ENCODE assay signal across 9 mouse cellular contexts in genomic region chr5:24261098-24261497, GRCm38 (mm10).
DNase-seq lines count a peak whose midpoint lies in the region; ATAC-seq and TF ChIP-seq lines count a peak whose summit lies in the region.
"Had no signal": no experiment of that assay in that cellular context is flagged by ENCODE, and none has a peak within 500 bp of the region (broad histone marks: within the 10 kb centered on the region; RNA-seq: fewer than 3 reads in every experiment).

No protein-coding gene starts in this region.

- no peak overlapping the region for H3K27ac ChIP-seq in limb, embryonic 14.5 days (replicated peaks; ENCODE audit: low read depth, low read length)
- H3K27ac ChIP-seq: embryonic facial prominence, embryonic 13.5 days had no signal

- H3K4me2 ChIP-seq in limb, embryonic 14.5 days (replicated peaks; ENCODE audit: low read depth, low read length, severe bottlenecking), result no peak overlapping the region
- H3K4me2 ChIP-seq: embryonic facial prominence, embryonic 13.5 days had no signal

- no peak; the same call in 1 of the 2 replicates for ATAC-seq in limb, embryonic 14.5 days (ENCODE audit: low FRiP score, low read depth)

- no peak for TF ChIP-seq POLR2A in limb, embryonic 14.5 days (IDR thresholded peaks at IDR 0.05; ENCODE audit: borderline replicate concordance, extremely low read depth, insufficient read depth, insufficient read length)

- H3K36me3 ChIP-seq in limb, embryonic 14.5 days (ENCODE audit: control insufficient read depth, insufficient read depth, low read length), result no peaks in the 10 kb centered on the region
- no peaks in the 10 kb centered on the region for H3K36me3 ChIP-seq in splenic B cell, adult 2 months (ENCODE audit: control insufficient read depth, insufficient read depth, low read length, poor library complexity, severe bottlenecking)
- H3K36me3 ChIP-seq: embryonic facial prominence, embryonic 13.5 days had no signal

- H3K27me3 ChIP-seq in limb, embryonic 14.5 days (ENCODE audit: control insufficient read depth, insufficient read depth, low read length), result no peaks in the 10 kb centered on the region
- no peaks in the 10 kb centered on the region for H3K27me3 ChIP-seq in splenic B cell, adult 2 months (ENCODE audit: control insufficient read depth, insufficient read depth, low read length, poor library complexity, severe bottlenecking)
- H3K27me3 ChIP-seq: embryonic facial prominence, embryonic 13.5 days had no signal

- no peak overlapping the region for H3K4me3 ChIP-seq in limb, embryonic 14.5 days (replicated peaks; ENCODE audit: low read length)
- H3K4me3 ChIP-seq: embryonic facial prominence, embryonic 13.5 days had no signal

- DNase-seq in A20 (ENCODE audit: low read depth, low spot score) (peak; percentile 74), adipocyte (ENCODE audit: low spot score) (peak; percentile 82)
- DNase-seq in embryo, embryonic 10 days (ENCODE audit: low spot score), result peak; percentile 91
- peak; percentile 63 for DNase-seq in gastrocnemius, postnatal 10 days
- DNase-seq in kidney, adult 9 months, result peak; percentile 69
- peak; percentile 65 for DNase-seq in limb, embryonic 14.5 days (ENCODE audit: low spot score)
- DNase-seq in natural killer cell, adult 2 months (ENCODE audit: low spot score in 2 of 2), result peak; percentile 37 to 57
- peak; percentile 78 for DNase-seq in splenic B cell, adult 2 months (ENCODE audit: low read depth, low spot score)

- peaks cover 6% of the 10 kb centered on the region; the same call in 1 of the 2 replicates for H3K4me1 ChIP-seq in limb, embryonic 14.5 days (ENCODE audit: control insufficient read depth, insufficient read depth, low read length)

- no peaks in the 10 kb centered on the region for H3K9me3 ChIP-seq in limb, embryonic 14.5 days (ENCODE audit: control insufficient read depth, low read length)

- WGBS in limb, embryonic 14.5 days, result 12% methylated on average over 7 of the region's 7 CpGs

- H3K9ac ChIP-seq in limb, embryonic 14.5 days (ENCODE audit: low read depth, low read length, severe bottlenecking), result no peak overlapping the region
- H3K9ac ChIP-seq: embryonic facial prominence, embryonic 13.5 days had no signal
